Comparison of ENCODE assay signal across 8 mouse cellular contexts in the genomic region with DNA sequence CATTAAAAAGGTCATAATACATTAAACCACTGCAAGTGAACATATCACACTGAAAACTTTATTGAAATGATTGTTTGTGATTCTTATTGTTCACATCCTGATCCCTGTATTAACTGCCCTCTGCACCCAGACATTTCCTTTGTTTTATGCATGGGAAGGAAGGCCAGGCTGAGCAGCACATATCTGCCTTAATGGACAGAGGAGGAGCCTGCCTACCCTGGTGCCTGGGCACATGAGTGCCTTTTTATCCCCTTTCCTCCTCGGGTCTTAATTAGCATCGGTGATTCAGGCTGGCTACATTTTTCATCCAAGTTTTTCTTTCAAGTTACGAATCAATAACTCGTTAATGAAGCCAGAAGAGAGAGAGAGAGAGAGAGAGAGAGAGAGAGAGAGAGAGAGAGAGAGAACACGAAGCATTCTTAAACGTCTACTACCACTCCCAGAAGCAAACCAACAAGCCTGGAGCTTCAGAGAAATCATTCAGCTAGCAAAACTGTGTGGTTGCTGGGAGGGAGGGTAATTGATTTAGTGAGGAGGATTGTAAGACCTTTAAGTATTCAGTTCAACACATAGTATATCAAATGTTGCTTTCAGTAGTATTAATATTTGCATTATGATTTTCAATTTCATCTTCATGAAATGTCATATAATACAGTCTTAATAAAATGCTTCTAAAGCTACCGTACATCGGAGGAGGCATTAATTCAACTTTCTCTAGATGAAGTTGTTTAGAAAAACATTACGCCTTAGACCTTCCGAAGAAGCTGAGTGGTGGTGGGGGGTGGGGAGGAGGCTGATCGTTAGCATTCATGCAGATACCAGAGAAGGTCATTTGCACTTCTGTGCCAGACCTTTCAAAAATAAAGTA.
DNase-seq lines count a peak whose midpoint lies in the region; ATAC-seq and TF ChIP-seq lines count a peak whose summit lies in the region.

No protein-coding gene starts in this region.

- peak; percentile 9 for DNase-seq in cerebellum, adult 9-10 months
- DNase-seq in cerebellum, adult 11-12 months = no peak
- no peak for DNase-seq in liver, postnatal 0 days
- DNase-seq in liver = no peak
- DNase-seq in hindbrain, postnatal 0 days (ENCODE audit: low spot score) = no peak
- no peak for DNase-seq in adrenal gland, adult (ENCODE audit: inconsistent age in 2 of 2, low spot score in 1 of 2)
- no peak for DNase-seq in ovary, postnatal 36 days (ENCODE audit: low spot score)

- no peak for TF ChIP-seq EP300 in liver, postnatal 0 days (IDR thresholded peaks at IDR 0.05; ENCODE audit: low read depth)

- H3K4me1 ChIP-seq in liver, postnatal 0 days (ENCODE audit: insufficient read depth) = no peaks in the 10 kb centered on the region
- no peaks in the 10 kb centered on the region for H3K4me1 ChIP-seq in hindbrain, postnatal 0 days (ENCODE audit: insufficient read depth, low read length)

- H3K27ac ChIP-seq in liver, postnatal 0 days (ENCODE audit: low read depth) = no peak overlapping the region
- no peak overlapping the region for H3K27ac ChIP-seq in hindbrain, postnatal 0 days

- ATAC-seq in liver, postnatal 0 days = no peak
- ATAC-seq in hindbrain, postnatal 0 days = no peak
- ATAC-seq in megakaryocyte-erythroid progenitor cell, adult 5-6 weeks (replicated peaks; ENCODE audit: low FRiP score, low TSS enrichment, poor library complexity, severe bottlenecking) = no peak

- H3K4me2 ChIP-seq in liver, postnatal 0 days (ENCODE audit: low read depth, low read length) = peak overlapping the region; percentile 48; the same call in 1 of the 2 replicates
- peak overlapping the region; percentile 43 for H3K4me2 ChIP-seq in hindbrain, postnatal 0 days (ENCODE audit: low read depth, low read length)

- H3K9ac ChIP-seq in liver, postnatal 0 days (replicated peaks) = no peak overlapping the region
- no peak overlapping the region for H3K9ac ChIP-seq in hindbrain, postnatal 0 days (replicated peaks; ENCODE audit: low read length)

- no peaks in the 10 kb centered on the region for H3K27me3 ChIP-seq in liver, postnatal 0 days (ENCODE audit: insufficient read depth, low read length)
- no peaks in the 10 kb centered on the region for H3K27me3 ChIP-seq in hindbrain, postnatal 0 days (ENCODE audit: insufficient read depth, low read length)

- no peaks in the 10 kb centered on the region for H3K9me3 ChIP-seq in liver, postnatal 0 days (ENCODE audit: low read length)
- no peaks in the 10 kb centered on the region for H3K9me3 ChIP-seq in hindbrain, postnatal 0 days (ENCODE audit: low read length)

- WGBS in liver, postnatal 0 days (ENCODE audit: insufficient replicate concordance) = 48% methylated on average over 11 of the region's 11 CpGs
- WGBS in hindbrain, postnatal 0 days = 18% methylated on average over 11 of the region's 11 CpGs

- H3K36me3 ChIP-seq in liver, postnatal 0 days (replicated peaks; ENCODE audit: insufficient read depth, low read length) = no peaks in the 10 kb centered on the region
- H3K36me3 ChIP-seq in hindbrain, postnatal 0 days (ENCODE audit: insufficient read depth, low read length) = no peaks in the 10 kb centered on the region

- no peak overlapping the region for H3K4me3 ChIP-seq in liver, postnatal 0 days (ENCODE audit: low read depth, low read length)
- H3K4me3 ChIP-seq in hindbrain, postnatal 0 days (ENCODE audit: low read length) = no peak overlapping the region

- no peak for TF ChIP-seq CTCF in liver, postnatal 0 days (IDR thresholded peaks at IDR 0.05; ENCODE audit: low read depth)
- TF ChIP-seq CTCF in hindbrain, postnatal 0 days (IDR thresholded peaks at IDR 0.05; ENCODE audit: low read depth) = no peak
